Mouse (Mus musculus) ES-Bruce4 (cell line): Measurements from ENCODE around the gene Gm45521.

Experiments
- CTCF ChIP-seq: IDR thresholded peaks from one replicate; pipeline ENCODE4 v1.8.1; 2011; ENCODE audit warnings: low read depth, low read length
- EP300 ChIP-seq: IDR thresholded peaks from 2 replicates; pipeline ENCODE4 v1.6.1; 2011; ENCODE audit warnings: low read depth, low read length; ENCODE audit not compliant: insufficient read depth
- POLR2A ChIP-seq: IDR thresholded peaks from one replicate; pipeline ENCODE4 v1.8.1; 2011; ENCODE audit warnings: low read length; ENCODE audit not compliant: insufficient read depth

GRCm38 (mm10) chr14:8003093-8003670 is 46.1 kb downstream of the Gm45521 start:
- TF ChIP-seq CTCF: no peak
- TF ChIP-seq EP300: no peak
- no peak for TF ChIP-seq POLR2A
